Mouse (Mus musculus) heart, embryonic 13.5 days (tissue): ENCODE measurements around the gene Tlcd1. TPM values are rescaled to one million over a fixed set of nuclear protein-coding genes. Genes with fewer than 3 reads are reported as not detected.
"Not testable (repeated sequence)": the region's sequence is repeated elsewhere in the genome, so short reads cannot be mapped to it uniquely, and the experiment has no call there.

Experiments used
- ATAC-seq: fragments of 200-750 bp; cut with Nextera tagmentation; 2 replicates; pipeline ENCODE4 v1.8.0; 2017; ENCODE audit warnings: moderate TSS enrichment; ENCODE audit not compliant: insufficient number of reproducible peaks, low FRiP score, low TSS enrichment; ENCODE audit errors: extremely low read depth
- H3K27ac ChIP-seq: fragments of 300-500 bp; sonication (generic); replicated peaks from 2 replicates; pipeline ENCODE4 v1.5.1; 2015; ENCODE audit warnings: moderate library complexity, mild to moderate bottlenecking, inconsistent platforms
- H3K27me3 ChIP-seq: fragments of 300-500 bp; sonication (generic); replicated peaks from 2 replicates; pipeline ENCODE4 v1.6.1; 2015; ENCODE audit warnings: mild to moderate bottlenecking, inconsistent platforms
- H3K36me3 ChIP-seq: fragments of 300-500 bp; sonication (generic); 2 replicates; pipeline ENCODE4 v1.6.1; 2015; ENCODE audit warnings: mild to moderate bottlenecking, inconsistent platforms
- H3K4me1 ChIP-seq: fragments of 300-500 bp; sonication (generic); 2 replicates; pipeline ENCODE4 v1.6.1; 2015; ENCODE audit warnings: inconsistent platforms
- H3K4me2 ChIP-seq: fragments of 300-500 bp; sonication (generic); 2 replicates; pipeline ENCODE4 v1.6.1; 2015; ENCODE audit warnings: inconsistent platforms, mild to moderate bottlenecking, moderate library complexity
- H3K4me3 ChIP-seq: fragments of 300-500 bp; sonication (generic); 2 replicates; pipeline ENCODE4 v1.5.1; 2015; ENCODE audit warnings: moderate library complexity, mild to moderate bottlenecking, inconsistent platforms
- H3K9ac ChIP-seq: fragments of 300-500 bp; sonication (generic); 2 replicates; pipeline ENCODE4 v1.6.1; 2015; ENCODE audit warnings: inconsistent platforms, mild to moderate bottlenecking, moderate library complexity
- H3K9me3 ChIP-seq: fragments of 300-500 bp; sonication (generic); 2 replicates; pipeline ENCODE4 v1.6.1; 2016; ENCODE audit warnings: inconsistent platforms
- WGBS: fragments of 180-500 bp; shearing (Covaris S2); methylation state at CpG from one replicate; pipeline ENCODE4 v1.1.7; 2015; ENCODE audit warnings: mixed read lengths; 5-methylcytosine and 5-hydroxymethylcytosine counted together
- polyA plus RNA-seq: library from polyadenylated mRNA; unstranded; fragments of >200 nt; fragmentation: Nextera tagmentation; extraction: Ambion mirVana; gene quantifications from 2 replicates; pipeline ENCODE4 v1.2.1, GENCODE M21; 2015

Tlcd1 gene
- 14.3 and 14.7 TPM in 2 replicates for polyA plus RNA-seq

- H3K4me1 ChIP-seq: peaks cover 63% of the 10 kb centered on the region
- peak within 1 kb of the TSS; percentile 97 for H3K27ac ChIP-seq
- peak within 1 kb of the TSS; percentile 66 for H3K4me3 ChIP-seq
- H3K27me3 ChIP-seq: no peaks in the 10 kb centered on the region
- no peaks in the 10 kb centered on the region for H3K9me3 ChIP-seq
- peak; percentile 52 for ATAC-seq
- peaks cover 34% of the 10 kb centered on the region for H3K36me3 ChIP-seq
- peak within 1 kb of the TSS; percentile 86 for H3K9ac ChIP-seq
- under 1% methylated on average over 32 of the region's 32 CpGs for WGBS
- H3K4me2 ChIP-seq: peak within 1 kb of the TSS; percentile 81
Measured at GRCm38 (mm10) chr11:78176402-78176862, at the start of gene Tlcd1, which contains the start of gene Nek8. Tlcd1 (plus strand) TSS chr11:78176711. Nek8 (minus strand) TSS chr11:78176675.

- no peak overlapping the region for H3K4me3 ChIP-seq
- no peaks in the 10 kb centered on the region for H3K27me3 ChIP-seq
- 72% methylated on average over 4 of the region's 4 CpGs for WGBS
- no peaks in the 10 kb centered on the region for H3K9me3 ChIP-seq
- peaks cover 42% of the 10 kb centered on the region for H3K4me1 ChIP-seq
- H3K36me3 ChIP-seq: peaks cover 4% of the 10 kb centered on the region; the same call in 1 of the 2 replicates
- no peak for ATAC-seq
- H3K9ac ChIP-seq: no peak overlapping the region
- no peak overlapping the region for H3K4me2 ChIP-seq
- no peak overlapping the region for H3K27ac ChIP-seq
Measured at GRCm38 (mm10) chr11:78126739-78127138, 49.8 kb upstream of the Tlcd1 start.

- no peak for ATAC-seq
- Histone ChIP-seq H3K4me3 (no peak overlapping the region), H3K9ac (no peak overlapping the region), H3K4me2 (no peak overlapping the region), H3K4me1 (peaks cover 54% of the 10 kb centered on the region), H3K27ac (no peak overlapping the region), H3K27me3 (no peaks in the 10 kb centered on the region), H3K36me3 (peaks cover 9% of the 10 kb centered on the region; the same call in 1 of the 2 replicates), H3K9me3 (no peaks in the 10 kb centered on the region)
- WGBS: 54% methylated on average over 8 of the region's 8 CpGs
Measured at GRCm38 (mm10) chr11:78129458-78129857, 47.1 kb upstream of the Tlcd1 start.

- Histone ChIP-seq H3K9ac (no peak overlapping the region), H3K36me3 (peaks cover 9% of the 10 kb centered on the region; the same call in 1 of the 2 replicates), H3K27me3 (no peaks in the 10 kb centered on the region), H3K4me1 (peaks cover 57% of the 10 kb centered on the region), H3K27ac (no peak overlapping the region), H3K4me3 (no peak overlapping the region), H3K4me2 (no peak overlapping the region), H3K9me3 (no peaks in the 10 kb centered on the region)
- WGBS: 82% methylated on average over 6 of the region's 6 CpGs
- no peak for ATAC-seq
Measured at GRCm38 (mm10) chr11:78133915-78134314, 42.6 kb upstream of the Tlcd1 start.

- Histone ChIP-seq H3K4me1 (peaks cover 56% of the 10 kb centered on the region), H3K4me2 (no peak overlapping the region), H3K27ac (no peak overlapping the region), H3K27me3 (no peaks in the 10 kb centered on the region), H3K36me3 (peaks cover 9% of the 10 kb centered on the region; the same call in 1 of the 2 replicates), H3K4me3 (no peak overlapping the region), H3K9me3 (no peaks in the 10 kb centered on the region), H3K9ac (no peak overlapping the region)
- ATAC-seq: no peak
- WGBS: 79% methylated on average over 3 of the region's 3 CpGs
Measured at GRCm38 (mm10) chr11:78134344-78134743, 42.2 kb upstream of the Tlcd1 start.

GRCm38 (mm10) chr11:78135314-78135713 lies 41.2 kb upstream of the Tlcd1 start:
- WGBS: 89% methylated on average over 7 of the region's 7 CpGs
- H3K4me3 ChIP-seq, H3K27ac ChIP-seq, H3K27me3 ChIP-seq, H3K9me3 ChIP-seq, ATAC-seq, H3K36me3 ChIP-seq, H3K4me2 ChIP-seq, H3K9ac ChIP-seq: not testable (repeated sequence)
- peaks cover 57% of the 10 kb centered on the region for H3K4me1 ChIP-seq

GRCm38 (mm10) chr11:78136132-78136531 lies 40.4 kb upstream of the Tlcd1 start:
- Histone ChIP-seq H3K27ac (no peak overlapping the region), H3K9me3 (no peaks in the 10 kb centered on the region), H3K9ac (no peak overlapping the region), H3K4me1 (peaks cover 65% of the 10 kb centered on the region), H3K27me3 (no peaks in the 10 kb centered on the region), H3K36me3 (peaks cover 9% of the 10 kb centered on the region; the same call in 1 of the 2 replicates), H3K4me2 (no peak overlapping the region), H3K4me3 (no peak overlapping the region)
- ATAC-seq: no peak
- 70% methylated on average over 1 of the region's 1 CpGs for WGBS

GRCm38 (mm10) chr11:78137584-78137983 lies 38.9 kb upstream of the Tlcd1 start:
- peak overlapping the region; percentile 46 for H3K27ac ChIP-seq
- H3K4me2 ChIP-seq: no peak overlapping the region
- WGBS: 61% methylated on average over 4 of the region's 4 CpGs
- H3K36me3 ChIP-seq: no peaks in the 10 kb centered on the region
- peaks cover 71% of the 10 kb centered on the region for H3K4me1 ChIP-seq
- no peak overlapping the region for H3K4me3 ChIP-seq
- no peak overlapping the region for H3K9ac ChIP-seq
- H3K9me3 ChIP-seq: no peaks in the 10 kb centered on the region
- H3K27me3 ChIP-seq: no peaks in the 10 kb centered on the region
- ATAC-seq: no peak

GRCm38 (mm10) chr11:78138023-78138422 lies 38.5 kb upstream of the Tlcd1 start:
- no peaks in the 10 kb centered on the region for H3K9me3 ChIP-seq
- peak overlapping the region; percentile 46 for H3K27ac ChIP-seq
- no peak overlapping the region for H3K4me2 ChIP-seq
- no peak overlapping the region for H3K9ac ChIP-seq
- H3K36me3 ChIP-seq: peaks cover 3% of the 10 kb centered on the region
- ATAC-seq: no peak
- no peak overlapping the region for H3K4me3 ChIP-seq
- H3K4me1 ChIP-seq: peaks cover 66% of the 10 kb centered on the region
- WGBS: 67% methylated on average over 3 of the region's 3 CpGs
- H3K27me3 ChIP-seq: no peaks in the 10 kb centered on the region

- H3K4me1 ChIP-seq: peaks cover 51% of the 10 kb centered on the region
- WGBS: 32% methylated on average over 5 of the region's 5 CpGs
- ATAC-seq: no peak
- H3K4me2 ChIP-seq: peak overlapping the region; percentile 10; the same call in 1 of the 2 replicates
- H3K9ac ChIP-seq: no peak overlapping the region
- H3K4me3 ChIP-seq: no peak overlapping the region
- H3K27ac ChIP-seq: peak overlapping the region; percentile 22; the same call in 1 of the 2 replicates
- no peaks in the 10 kb centered on the region for H3K27me3 ChIP-seq
- peaks cover 28% of the 10 kb centered on the region for H3K36me3 ChIP-seq
- no peaks in the 10 kb centered on the region for H3K9me3 ChIP-seq
Measured at GRCm38 (mm10) chr11:78140665-78141064, 35.8 kb upstream of the Tlcd1 start.

GRCm38 (mm10) chr11:78143520-78143919 lies 33.0 kb upstream of the Tlcd1 start:
- no peak overlapping the region for H3K4me3 ChIP-seq
- no peaks in the 10 kb centered on the region for H3K9me3 ChIP-seq
- H3K36me3 ChIP-seq: peaks cover 55% of the 10 kb centered on the region
- no peaks in the 10 kb centered on the region for H3K27me3 ChIP-seq
- H3K4me2 ChIP-seq: no peak overlapping the region
- WGBS: 86% methylated on average over 2 of the region's 2 CpGs
- no peak for ATAC-seq
- no peak overlapping the region for H3K27ac ChIP-seq
- H3K4me1 ChIP-seq: peaks cover 30% of the 10 kb centered on the region
- H3K9ac ChIP-seq: no peak overlapping the region

GRCm38 (mm10) chr11:78146168-78146567 lies 30.3 kb upstream of the Tlcd1 start:
- 80% methylated on average over 5 of the region's 5 CpGs for WGBS

More at GRCm38 (mm10) chr11:78146168-78146567, 30.3 kb upstream of the Tlcd1 start:
- Histone ChIP-seq H3K9ac (no peak overlapping the region), H3K4me2 (no peak overlapping the region), H3K27ac (no peak overlapping the region), H3K4me1 (peaks cover 13% of the 10 kb centered on the region), H3K36me3 (peaks cover 81% of the 10 kb centered on the region), H3K4me3 (no peak overlapping the region), H3K27me3 (no peaks in the 10 kb centered on the region), H3K9me3 (no peaks in the 10 kb centered on the region)
- no peak for ATAC-seq
